Mouse (Mus musculus) erythroblast, embryonic 14.5 days (primary cell): ENCODE measurements around the gene Nmrk1.

Experiments
- GATA1 ChIP-seq: IDR thresholded peaks from 2 replicates; pipeline ENCODE4 v1.6.1; 2012; ENCODE audit warnings: low read length, inconsistent platforms, mixed read lengths
- TAL1 ChIP-seq: IDR thresholded peaks from 3 replicates; pipeline ENCODE4 v1.6.1; 2012; ENCODE audit warnings: low read length, inconsistent platforms, mixed read lengths

GRCm38 (mm10) chr19:18615680-18616240 lies 16.0 kb upstream of the Nmrk1 start:
- TF ChIP-seq GATA1 (no peak), TAL1 (no peak)
